18 mouse cellular contexts compared by ENCODE assay signal in genomic region chr1:66211074-66211791, GRCm38 (mm10). TPM values are rescaled to one million over a fixed set of nuclear protein-coding genes. Genes with fewer than 3 reads are reported as not detected.
DNase-seq lines count a peak whose midpoint lies in the region; ATAC-seq lines count a peak whose summit lies in the region.
"Had no signal": no experiment of that assay in that cellular context is flagged by ENCODE, and none has a peak within 500 bp of the region (broad histone marks: within the 10 kb centered on the region; RNA-seq: fewer than 3 reads in every experiment).

No protein-coding gene starts in this region.

- intact Hi-C loops in gastrocnemius, postnatal 36 days (cut with DNase I), result no loop called here

- 51% methylated on average over 7 of the region's 7 CpGs for WGBS in limb, embryonic 13.5 days
- 82% methylated on average over 7 of the region's 7 CpGs for WGBS in limb, embryonic 10.5 days
- WGBS in forebrain, embryonic 13.5 days, result 70% methylated on average over 7 of the region's 7 CpGs

- H3K9ac ChIP-seq in limb, embryonic 13.5 days, result no peak overlapping the region
- no peak overlapping the region for H3K9ac ChIP-seq in forebrain, embryonic 13.5 days
- H3K9ac ChIP-seq: limb, embryonic 12.5 days; neural tube, embryonic 15.5 days had no signal

- no peaks in the 10 kb centered on the region for H3K27me3 ChIP-seq in limb, embryonic 13.5 days
- no peaks in the 10 kb centered on the region for H3K27me3 ChIP-seq in limb, embryonic 10.5 days (ENCODE audit: low read depth, poor library complexity, severe bottlenecking)
- H3K27me3 ChIP-seq in forebrain, embryonic 13.5 days, result no peaks in the 10 kb centered on the region
- H3K27me3 ChIP-seq: limb, embryonic 12.5 days; neural tube, embryonic 15.5 days had no signal

- H3K4me2 ChIP-seq in limb, embryonic 13.5 days (replicated peaks), result no peak overlapping the region
- no peak overlapping the region for H3K4me2 ChIP-seq in forebrain, embryonic 13.5 days
- H3K4me2 ChIP-seq: limb, embryonic 12.5 days; neural tube, embryonic 15.5 days had no signal

- no peak overlapping the region for H3K4me3 ChIP-seq in limb, embryonic 13.5 days
- no peak overlapping the region for H3K4me3 ChIP-seq in limb, embryonic 10.5 days
- H3K4me3 ChIP-seq in forebrain, embryonic 13.5 days, result no peak overlapping the region
- H3K4me3 ChIP-seq: limb, embryonic 12.5 days; neural tube, embryonic 15.5 days had no signal

- H3K27ac ChIP-seq in limb, embryonic 13.5 days, result no peak overlapping the region
- no peak overlapping the region for H3K27ac ChIP-seq in limb, embryonic 10.5 days
- no peak overlapping the region for H3K27ac ChIP-seq in forebrain, embryonic 13.5 days
- H3K27ac ChIP-seq: kidney, postnatal 0 days; limb, embryonic 12.5 days; macrophage; neural tube, embryonic 15.5 days had no signal

- H3K4me1 ChIP-seq in limb, embryonic 13.5 days, result no peaks in the 10 kb centered on the region
- H3K4me1 ChIP-seq in limb, embryonic 10.5 days, result no peaks in the 10 kb centered on the region
- H3K4me1 ChIP-seq in forebrain, embryonic 13.5 days, result peaks cover 27% of the 10 kb centered on the region
- H3K4me1 ChIP-seq: limb, embryonic 12.5 days had no signal

- H3K36me3 ChIP-seq in limb, embryonic 13.5 days, result no peaks in the 10 kb centered on the region
- no peaks in the 10 kb centered on the region for H3K36me3 ChIP-seq in limb, embryonic 10.5 days
- H3K36me3 ChIP-seq in forebrain, embryonic 13.5 days (ENCODE audit: poor library complexity, severe bottlenecking), result no peaks in the 10 kb centered on the region
- H3K36me3 ChIP-seq: G1E; limb, embryonic 12.5 days; neural tube, embryonic 15.5 days had no signal

- DNase-seq in gastrocnemius, adult 18-20 months (ENCODE audit: low spot score), result peak; percentile 30
- no peak for DNase-seq in gastrocnemius, postnatal 36 days
- DNase-seq in limb, embryonic 10.5 days (ENCODE audit: low spot score), result no peak
- peak; percentile 83 for DNase-seq in cerebellum, adult 11 months
- DNase-seq in cerebellum, postnatal 36 days, result peak; percentile 84 to 94
- no peak for DNase-seq in adrenal gland, adult 2 months
- DNase-seq: embryo, embryonic 11 days; lung, adult 2 months had no signal

- no peaks in the 10 kb centered on the region for H3K9me3 ChIP-seq in limb, embryonic 13.5 days
- H3K9me3 ChIP-seq in limb, embryonic 10.5 days (replicated peaks), result no peaks in the 10 kb centered on the region
- H3K9me3 ChIP-seq in forebrain, embryonic 13.5 days (replicated peaks), result no peaks in the 10 kb centered on the region
- H3K9me3 ChIP-seq: G1E; limb, embryonic 12.5 days; neural tube, embryonic 15.5 days had no signal

- peak; percentile 78 for ATAC-seq in limb, embryonic 13.5 days (ENCODE audit: low FRiP score, low read depth)
- no peak for ATAC-seq in forebrain, embryonic 13.5 days
- ATAC-seq: activated CD4-positive, CD25-positive, alpha-beta regulatory T cell, adult 4 months; inflammation-experienced regulatory T-cells, adult 6 months had no signal

RNA-seq across cellular contexts. Expression of gene Map2, which starts 36.2 kb away (rescaled TPM):
- 1 to 10 TPM; 1.8 to 4.0 TPM for total RNA-seq in gastrocnemius, adult 18-20 months (2021)
- total RNA-seq in gastrocnemius, postnatal 36 days (2021), result 1 to 10 TPM; 2.7 TPM
- polyA plus RNA-seq in limb, embryonic 13.5 days (2015; fragmentation: Nextera tagmentation; extraction: Ambion mirVana), result 25.3 and 28.5 TPM in 2 replicates
- 11.2 and 14.8 TPM in 2 replicates for polyA plus RNA-seq in limb, embryonic 10.5 days (2016; fragmentation: Nextera tagmentation; extraction: Ambion mirVana)
- 10 to 100 TPM; 21.8 to 32.7 TPM for total RNA-seq in adrenal gland, adult 2 months (2021)
- polyA plus RNA-seq in adrenal gland, adult 2 months (2012; rRNA removed), result 5.6 and 7.4 TPM in 2 replicates
- polyA plus RNA-seq in forebrain, embryonic 13.5 days (2015; fragmentation: Nextera tagmentation; extraction: Ambion mirVana), result 332 and 364 TPM in 2 replicates
- total RNA-seq: granulocyte monocyte progenitor cell, adult 5-6 weeks had no signal
- polyA plus RNA-seq: G1E had no signal

Comparison
In these comparisons a context has a peak if more than half of its experiments do, and no peak if none do; other contexts are left out.
1. DNase-seq: peak in gastrocnemius, adult 18-20 months (single experiment), cerebellum, adult 11 months (single experiment) and cerebellum, postnatal 36 days (2 of 2); none in gastrocnemius, postnatal 36 days (0 of 2), limb, embryonic 10.5 days (single experiment) and adrenal gland, adult 2 months (single experiment).
2. RNA of gene Map2, which starts 36.2 kb away (polyA plus RNA-seq): 332 to 364 TPM in forebrain, embryonic 13.5 days; 25.3 to 28.5 TPM in limb, embryonic 13.5 days, 11.2 to 14.8 TPM in limb, embryonic 10.5 days and 5.6 to 7.4 TPM in adrenal gland, adult 2 months; every median in the first group is over 10 times any median in the second.